Mouse (Mus musculus): ENCODE data around the gene Lingo1. TPM values are rescaled to one million over a fixed set of nuclear protein-coding genes. Genes with fewer than 3 reads are reported as not detected.

The Lingo1 gene
- polyA plus RNA-seq, 1 experiment from 2014 or later: 2.1 TPM

Other genes starting within 250 kb of the Lingo1 start
- gene Odf3l1, start 68.2 kb upstream of the Lingo1 start, polyA plus RNA-seq (2016; fragmentation: Nextera tagmentation; extraction: Ambion mirVana): not detected in 2 replicates
- gene Cspg4, start 68.6 kb upstream of the Lingo1 start, polyA plus RNA-seq (2016; fragmentation: Nextera tagmentation; extraction: Ambion mirVana): 2.2 and 2.5 TPM in 2 replicates
- gene Snx33, start 131.9 kb upstream of the Lingo1 start, polyA plus RNA-seq (2016; fragmentation: Nextera tagmentation; extraction: Ambion mirVana): 10.4 and 11.1 TPM in 2 replicates
- 66.3 and 69.3 TPM in 2 replicates for gene Imp3, start 141.0 kb upstream of the Lingo1 start, polyA plus RNA-seq (2016; fragmentation: Nextera tagmentation; extraction: Ambion mirVana)
- 27.1 and 28.1 TPM in 2 replicates for gene Snupn, start 154.4 kb upstream of the Lingo1 start, polyA plus RNA-seq (2016; fragmentation: Nextera tagmentation; extraction: Ambion mirVana)
- 21.6 and 22.1 TPM in 2 replicates for gene Ptpn9, start 198.5 kb upstream of the Lingo1 start, polyA plus RNA-seq (2016; fragmentation: Nextera tagmentation; extraction: Ambion mirVana)

All from embryonic facial prominence, embryonic 10.5 days (tissue).